ENCODE assay signal across 14 mouse cellular contexts in genomic region chr17:79738847-79739498, GRCm38 (mm10). TPM values are rescaled to one million over a fixed set of nuclear protein-coding genes. Genes with fewer than 3 reads are reported as not detected.
DNase-seq lines count a peak whose midpoint lies in the region; ATAC-seq and TF ChIP-seq lines count a peak whose summit lies in the region.
"Had no signal": no experiment of that assay in that cellular context is flagged by ENCODE, and none has a peak within 500 bp of the region (broad histone marks: within the 10 kb centered on the region; RNA-seq: fewer than 3 reads in every experiment).

No protein-coding gene starts in this region.

- peaks cover 24% of the 10 kb centered on the region for H3K4me1 ChIP-seq in kidney, embryonic 16.5 days (ENCODE audit: insufficient read depth, low read length)
- peaks cover 12% of the 10 kb centered on the region; the same call in 1 of the 2 replicates for H3K4me1 ChIP-seq in embryonic facial prominence, embryonic 14.5 days (ENCODE audit: control insufficient read depth, insufficient read depth, low read length)

- ATAC-seq in kidney, embryonic 16.5 days (ENCODE audit: low FRiP score, low TSS enrichment): peak; percentile 79; the same call in 1 of the 2 replicates
- peak; percentile 92 for ATAC-seq in Patski
- peak; percentile 85 for ATAC-seq in embryonic facial prominence, embryonic 14.5 days (ENCODE audit: low read depth)
- ATAC-seq: forebrain, postnatal 0 days; liver, postnatal 0 days had no signal

- in situ Hi-C loops in Patski (cut with MboI; ENCODE audit: low pct_unique_long_range_greater_than_20kb): no loop called here

- H3K9me3 ChIP-seq in kidney, embryonic 16.5 days (ENCODE audit: low read length): no peaks in the 10 kb centered on the region
- no peaks in the 10 kb centered on the region for H3K9me3 ChIP-seq in embryonic facial prominence, embryonic 14.5 days (ENCODE audit: control insufficient read depth, low read length)
- H3K9me3 ChIP-seq: heart, embryonic 13.5 days had no signal

- no peaks in the 10 kb centered on the region for H3K36me3 ChIP-seq in kidney, embryonic 16.5 days (ENCODE audit: insufficient read depth, low read length)
- H3K36me3 ChIP-seq in embryonic facial prominence, embryonic 14.5 days (ENCODE audit: control insufficient read depth, insufficient read depth, low read length): no peaks in the 10 kb centered on the region
- H3K36me3 ChIP-seq: heart, embryonic 13.5 days had no signal

- H3K9ac ChIP-seq in kidney, embryonic 16.5 days (replicated peaks; ENCODE audit: low read length): no peak overlapping the region
- no peak overlapping the region for H3K9ac ChIP-seq in embryonic facial prominence, embryonic 14.5 days (ENCODE audit: low read depth, low read length)
- H3K9ac ChIP-seq: forebrain, postnatal 0 days; heart, embryonic 13.5 days; liver, postnatal 0 days had no signal

- CTCF ChIA-PET in Patski (lab: Charles Lee): interaction anchor here (2.2 to 3.8 kb wide), 2 partner anchors 12 to 23 kb away, joined by 9 to 14 read pairs; partner anchors contain the start of gene Cyp1b1

- H3K4me2 ChIP-seq in kidney, embryonic 16.5 days (replicated peaks; ENCODE audit: low read depth, low read length): no peak overlapping the region
- no peak overlapping the region for H3K4me2 ChIP-seq in embryonic facial prominence, embryonic 14.5 days (ENCODE audit: low read depth, low read length)
- H3K4me2 ChIP-seq: heart, embryonic 13.5 days had no signal

- POLR2A ChIA-PET in Patski (lab: Charles Lee): interaction anchor here (0.6 to 2.4 kb wide), 9 partner anchors 10 to 391 kb away, joined by 3 to 9 read pairs (median 4); partner anchors contain the start of gene Cyp1b1

- TF ChIP-seq CTCF in Patski (IDR thresholded peaks at IDR 0.05): no peak

- H3K27ac ChIP-seq in kidney, embryonic 16.5 days (ENCODE audit: low read length): peak overlapping the region; percentile 75
- no peak overlapping the region for H3K27ac ChIP-seq in embryonic facial prominence, embryonic 14.5 days (replicated peaks; ENCODE audit: low read depth, low read length)
- H3K27ac ChIP-seq: heart, embryonic 13.5 days had no signal

- WGBS in kidney, embryonic 16.5 days: 22% methylated on average over 5 of the region's 5 CpGs
- 24% methylated on average over 5 of the region's 5 CpGs for WGBS in embryonic facial prominence, embryonic 14.5 days

- no peak for DNase-seq in kidney, adult 8-10 months
- DNase-seq in Patski (ENCODE audit: low read depth, low spot score): peak; percentile 90
- DNase-seq in embryonic facial prominence, embryonic 14.5 days (ENCODE audit: low spot score): peak; percentile 89
- peak; percentile 28 for DNase-seq in skeletal muscle tissue, adult 2 months (ENCODE audit: low read depth, low spot score)
- no peak for DNase-seq in cerebellum, adult 9-11 months
- no peak for DNase-seq in adrenal gland, postnatal 4 days (ENCODE audit: low spot score in 2 of 2)
- DNase-seq: adrenal gland, postnatal 14 days; forebrain, postnatal 0 days; gastrocnemius, postnatal 25 days; kidney, adult 11 months; layer of hippocampus, adult 9-11 months; liver, postnatal 0 days had no signal

- H3K4me3 ChIP-seq in kidney, embryonic 16.5 days (ENCODE audit: low read length): no peak overlapping the region
- H3K4me3 ChIP-seq in embryonic facial prominence, embryonic 14.5 days (ENCODE audit: low read depth, low read length): no peak overlapping the region
- H3K4me3 ChIP-seq: heart, embryonic 13.5 days had no signal

- no peaks in the 10 kb centered on the region for H3K27me3 ChIP-seq in kidney, embryonic 16.5 days (ENCODE audit: insufficient read depth, low read length)
- no peaks in the 10 kb centered on the region for H3K27me3 ChIP-seq in Patski
- H3K27me3 ChIP-seq in embryonic facial prominence, embryonic 14.5 days (replicated peaks; ENCODE audit: control insufficient read depth, insufficient read depth, low read length): no peaks in the 10 kb centered on the region
- H3K27me3 ChIP-seq: heart, embryonic 13.5 days had no signal

RNA-seq across cellular contexts. Expression of gene Cyp1b1, which starts 24.1 kb away (rescaled TPM):
- polyA plus RNA-seq in kidney, embryonic 16.5 days (2015; fragmentation: Nextera tagmentation; extraction: Ambion mirVana): 18.5 and 18.6 TPM in 2 replicates
- polyA plus RNA-seq in Patski (2021): 136 TPM
- 8.6 and 9.9 TPM in 2 replicates for polyA plus RNA-seq in embryonic facial prominence, embryonic 14.5 days (2014; fragmentation: Nextera tagmentation; extraction: Ambion mirVana)
- 10 to 100 TPM; 39.7 to 41.3 TPM for total RNA-seq in adrenal gland, postnatal 4 days (2021)

Comparison
In these comparisons a context has a peak if more than half of its experiments do, and no peak if none do; other contexts are left out.
1. DNase-seq: peak in Patski (single experiment), embryonic facial prominence, embryonic 14.5 days (single experiment) and skeletal muscle tissue, adult 2 months (single experiment); none in kidney, adult 8-10 months (0 of 2), cerebellum, adult 9-11 months (single experiment) and adrenal gland, postnatal 4 days (0 of 2).
2. Peak in every context shown above with its lines, with median percentiles within 50 percentile points of each other: ATAC-seq.